Mouse (Mus musculus): ENCODE measurements at regions not wholly inside any gene's neighbourhood (a gene's known extent, or its start where the extent isn't known, plus 50 kb on each side); places are given as distances from the start of the nearest gene placed in this dataset.

DNA sequence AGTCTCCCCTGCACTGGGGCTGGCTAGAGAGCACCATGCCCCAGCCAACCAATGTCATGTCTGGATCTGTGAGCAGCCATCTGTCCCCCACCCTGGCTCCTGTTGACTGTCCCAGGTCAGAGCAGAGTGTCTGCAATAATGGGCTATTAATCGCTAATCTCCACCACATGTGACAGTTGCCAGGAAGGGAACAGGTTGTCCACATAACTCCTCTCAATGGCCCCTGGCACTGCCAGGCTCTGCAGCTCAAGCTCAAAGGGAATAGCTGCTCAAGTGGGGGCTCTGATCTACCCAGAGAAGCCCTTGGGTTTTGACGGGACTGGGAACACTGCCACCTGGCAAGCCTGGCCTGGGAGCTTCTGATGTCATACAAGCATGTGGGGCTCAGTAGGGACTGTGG lies 231.4 kb downstream of the Cryba4 start:
- TF ChIP-seq ETS1 (IDR thresholded peaks at IDR 0.05; ENCODE audit: low read depth, low read length) (no peak), MAX (IDR thresholded peaks at IDR 0.05; ENCODE audit: low read length) (no peak), MEF2A (IDR thresholded peaks at IDR 0.05; ENCODE audit: extremely low read depth, insufficient replicate concordance, low read depth, low read length, poor library complexity, severe bottlenecking) (no peak), TCF12 (IDR thresholded peaks at IDR 0.05; ENCODE audit: low read depth, low read length) (no peak), CTCF (IDR thresholded peaks at IDR 0.05 in 2 of 3, conservative IDR thresholded peaks at IDR 0.05 in 1 of 3; ENCODE audit: control insufficient read depth in 1 of 3, insufficient read depth in 1 of 3, low read depth in 2 of 3, low read length in 3 of 3, poor library complexity in 1 of 3, severe bottlenecking in 1 of 3) (no peak)
